Mouse (Mus musculus) C2C12 (cell line): ENCODE results near the gene Insr. TPM values are rescaled to one million over a fixed set of nuclear protein-coding genes. Genes with fewer than 3 reads are reported as not detected.
"Not testable (repeated sequence)": the region's sequence is repeated elsewhere in the genome, so short reads cannot be mapped to it uniquely, and the experiment has no call there.

Experiments
- H3K27me3 ChIP-seq: one replicate; pipeline ENCODE4 v1.6.1; 2011; ENCODE audit not compliant: control insufficient read depth, insufficient read depth, insufficient read length
- H3K36me3 ChIP-seq: one replicate; pipeline ENCODE4 v1.6.1; 2011; ENCODE audit not compliant: control insufficient read depth, insufficient read depth
- H3K4me3 ChIP-seq: one replicate; pipeline ENCODE4 v1.5.1; 2011; ENCODE audit warnings: mild to moderate bottlenecking, control low read depth; ENCODE audit not compliant: poor library complexity, insufficient read depth, severe bottlenecking
- H3K79me2 ChIP-seq: one replicate; pipeline ENCODE4 v1.6.1; 2011; ENCODE audit not compliant: control insufficient read depth, insufficient read depth
- H3K79me3 ChIP-seq: one replicate; pipeline ENCODE4 v1.6.1; 2011; ENCODE audit warnings: low read depth, control low read depth
- H3ac ChIP-seq: one replicate; pipeline ENCODE3; 2011; ENCODE audit warnings: low read depth; ENCODE audit not compliant: control insufficient read depth, insufficient read length
- CEBPB ChIP-seq: IDR thresholded peaks from one replicate; pipeline ENCODE4 v1.6.1; 2011; ENCODE audit warnings: low read depth, mild to moderate bottlenecking, control low read depth, moderate library complexity
- CTCF ChIP-seq: IDR thresholded peaks from one replicate; pipeline ENCODE4 v1.5.1; 2011; ENCODE audit not compliant: control insufficient read depth, insufficient read depth, insufficient read length
- FOSL1 ChIP-seq: IDR thresholded peaks from one replicate; pipeline ENCODE4 v1.8.0; 2011; ENCODE audit warnings: mild to moderate bottlenecking, low read length; ENCODE audit not compliant: poor library complexity, insufficient read depth, severe bottlenecking
- MAX ChIP-seq: IDR thresholded peaks from one replicate; pipeline ENCODE4 v1.6.1; 2011; ENCODE audit warnings: mild to moderate bottlenecking, control low read depth
- MYOD1 ChIP-seq: IDR thresholded peaks from one replicate; pipeline ENCODE4 v1.6.1; 2011; ENCODE audit warnings: low read depth; ENCODE audit not compliant: control insufficient read depth, insufficient read length
- MYOG ChIP-seq: IDR thresholded peaks from one replicate; pipeline ENCODE4 v1.6.1; 2011; ENCODE audit not compliant: control insufficient read depth, insufficient read length; ENCODE audit errors: extremely low read depth
- USF1 ChIP-seq: IDR thresholded peaks from one replicate; pipeline ENCODE4 v1.6.1; 2011; ENCODE audit warnings: low read depth, mild to moderate bottlenecking, control low read depth, moderate library complexity
- polyA plus RNA-seq: library from polyadenylated mRNA; unstranded; fragments of >200 nt; fragmentation: generic; extraction: Trizol; gene quantifications from one replicate; pipeline ENCODE4 v1.2.1, GENCODE M21; 2012; ENCODE audit warnings: missing spikeins

The Insr gene
- polyA plus RNA-seq, 1 experiment = 2.6 TPM

GRCm38 (mm10) chr8:3208729-3209128 is 70.7 kb downstream of the Insr start:
- Histone ChIP-seq H3ac (no peak overlapping the region), H3K4me3 (no peak overlapping the region), H3K79me3 (no peaks in the 10 kb centered on the region), H3K27me3 (no peaks in the 10 kb centered on the region), H3K36me3 (no peaks in the 10 kb centered on the region), H3K79me2 (no peaks in the 10 kb centered on the region)
- TF ChIP-seq MYOG = no peak
- TF ChIP-seq CEBPB = no peak
- TF ChIP-seq MAX = no peak
- TF ChIP-seq FOSL1 = no peak
- TF ChIP-seq USF1 = no peak
- TF ChIP-seq MYOD1 = no peak
- TF ChIP-seq CTCF = no peak

GRCm38 (mm10) chr8:3204758-3205443 is 74.5 kb downstream of the Insr start:
- Histone ChIP-seq H3K79me2 (no peaks in the 10 kb centered on the region), H3ac (no peak overlapping the region), H3K79me3 (no peaks in the 10 kb centered on the region), H3K36me3 (peaks cover 16% of the 10 kb centered on the region), H3K27me3 (no peaks in the 10 kb centered on the region), H3K4me3 (no peak overlapping the region)
- TF ChIP-seq FOSL1 = no peak
- TF ChIP-seq MYOG = no peak
- no peak for TF ChIP-seq CTCF
- no peak for TF ChIP-seq MYOD1
- TF ChIP-seq MAX = no peak
- no peak for TF ChIP-seq CEBPB
- no peak for TF ChIP-seq USF1

GRCm38 (mm10) chr8:3202792-3203191 is 76.6 kb downstream of the Insr start:
- Histone ChIP-seq H3K79me2 (no peaks in the 10 kb centered on the region), H3K36me3 (peaks cover 16% of the 10 kb centered on the region), H3K27me3 (no peaks in the 10 kb centered on the region), H3K79me3 (no peaks in the 10 kb centered on the region), H3K4me3 (no peak overlapping the region), H3ac (no peak overlapping the region)
- TF ChIP-seq MYOD1 (no peak), CEBPB (no peak), MYOG (no peak), USF1 (no peak), MAX (no peak), CTCF (no peak), FOSL1 (no peak)

GRCm38 (mm10) chr8:3194297-3194696 is 85.1 kb downstream of the Insr start:
- peak; percentile 79 for TF ChIP-seq USF1
- H3ac ChIP-seq, H3K79me2 ChIP-seq, H3K79me3 ChIP-seq, H3K4me3 ChIP-seq, H3K27me3 ChIP-seq: not testable (repeated sequence)
- H3K36me3 ChIP-seq = peaks cover 30% of the 10 kb centered on the region

- Histone ChIP-seq H3K79me3 (no peaks in the 10 kb centered on the region), H3K4me3 (no peak overlapping the region), H3ac (no peak overlapping the region), H3K27me3 (no peaks in the 10 kb centered on the region), H3K36me3 (peaks cover 33% of the 10 kb centered on the region), H3K79me2 (no peaks in the 10 kb centered on the region)
- TF ChIP-seq CEBPB (no peak), MAX (no peak), FOSL1 (no peak), CTCF (no peak), USF1 (no peak), MYOD1 (no peak), MYOG (no peak)
Observed at GRCm38 (mm10) chr8:3191006-3191405, 88.4 kb downstream of the Insr start.

- H3ac ChIP-seq = no peak overlapping the region
- no peaks in the 10 kb centered on the region for H3K79me3 ChIP-seq
- TF ChIP-seq CEBPB (no peak), USF1 (no peak), FOSL1 (no peak), MAX (no peak), MYOD1 (no peak), CTCF (no peak), MYOG (no peak)
- H3K4me3 ChIP-seq = no peak overlapping the region
- peaks cover 12% of the 10 kb centered on the region for H3K36me3 ChIP-seq
- H3K79me2 ChIP-seq = no peaks in the 10 kb centered on the region
- no peaks in the 10 kb centered on the region for H3K27me3 ChIP-seq
Observed at GRCm38 (mm10) chr8:3187456-3187855, 92.0 kb downstream of the Insr start.
